Mouse (Mus musculus) cerebellum, adult 8-10 months (tissue): ENCODE results near the gene Prcc.

Source experiments
- DNase-seq: peaks from one replicate; pipeline ENCODE4 v3.0.0; 2022

The Prcc gene

GRCm38 (mm10) chr3:87885281-87886003, at the start of gene Prcc:
Prcc (minus strand) TSS chr3:87885608.
- peak; percentile 93 for DNase-seq

GRCm38 (mm10) chr3:87935201-87935600, 49.8 kb upstream of the Prcc start:
- no peak for DNase-seq

- DNase-seq: no peak
Observed at GRCm38 (mm10) chr3:87934501-87934900, 49.1 kb upstream of the Prcc start.

GRCm38 (mm10) chr3:87934026-87934425, 48.6 kb upstream of the Prcc start:
- DNase-seq: no peak

- peak; percentile 96 for DNase-seq
Observed at GRCm38 (mm10) chr3:87930078-87930795, 44.8 kb upstream of the Prcc start, which contains the start of the genes Isg20l2 and Rrnad1. Isg20l2 (plus strand) TSS chr3:87930314. Rrnad1 (minus strand) TSS chr3:87930717.

GRCm38 (mm10) chr3:87929341-87930077, 44.1 kb upstream of the Prcc start:
- no peak for DNase-seq

- no peak for DNase-seq
Observed at GRCm38 (mm10) chr3:87927452-87927851, 42.0 kb upstream of the Prcc start.

GRCm38 (mm10) chr3:87924996-87925395, 39.6 kb upstream of the Prcc start:
- no peak for DNase-seq

- no peak for DNase-seq
Observed at GRCm38 (mm10) chr3:87920270-87920943, 35.0 kb upstream of the Prcc start.

- DNase-seq: peak; percentile 79
Observed at GRCm38 (mm10) chr3:87919336-87920108, 34.1 kb upstream of the Prcc start, which contains the start of gene Mrpl24. Mrpl24 (plus strand) TSS chr3:87919506.

- DNase-seq: no peak
Observed at GRCm38 (mm10) chr3:87918551-87918950, 33.1 kb upstream of the Prcc start.

GRCm38 (mm10) chr3:87916990-87917389, 31.6 kb upstream of the Prcc start:
- DNase-seq: no peak

GRCm38 (mm10) chr3:87913891-87914290, 28.5 kb upstream of the Prcc start:
- peak; percentile 6 for DNase-seq

GRCm38 (mm10) chr3:87913491-87913890, 28.1 kb upstream of the Prcc start:
- peak; percentile 8 for DNase-seq

GRCm38 (mm10) chr3:87910573-87911141, 25.2 kb upstream of the Prcc start:
- DNase-seq: peak; percentile 56

- peak; percentile 13 for DNase-seq
Observed at GRCm38 (mm10) chr3:87909874-87910273, 24.5 kb upstream of the Prcc start.

GRCm38 (mm10) chr3:87909381-87909780, 24.0 kb upstream of the Prcc start:
- DNase-seq: peak; percentile 5

- peak; percentile 13 for DNase-seq
Observed at GRCm38 (mm10) chr3:87907906-87908305, 22.5 kb upstream of the Prcc start.

- DNase-seq: peak; percentile 42
Observed at GRCm38 (mm10) chr3:87906981-87907857, 21.8 kb upstream of the Prcc start.

- peak; percentile 69 for DNase-seq
Observed at GRCm38 (mm10) chr3:87906601-87906980, 21.2 kb upstream of the Prcc start.
